In genomic region chr13:12412016-12412415, GRCm38 (mm10) we compare ENCODE assay signal across 11 mouse cellular contexts. TPM values are rescaled to one million over a fixed set of nuclear protein-coding genes. Genes with fewer than 3 reads are reported as not detected.
DNase-seq lines count a peak whose midpoint lies in the region; ATAC-seq lines count a peak whose summit lies in the region.
"Had no signal": no experiment of that assay in that cellular context is flagged by ENCODE, and none has a peak within 500 bp of the region (broad histone marks: within the 10 kb centered on the region; RNA-seq: fewer than 3 reads in every experiment).

No protein-coding gene starts in this region.

- WGBS in heart, embryonic 12.5 days: 60% methylated on average over 8 of the region's 8 CpGs
- 92% methylated on average over 8 of the region's 8 CpGs for WGBS in hindbrain, embryonic 14.5 days

- no peaks in the 10 kb centered on the region for H3K27me3 ChIP-seq in heart, embryonic 12.5 days (replicated peaks)
- H3K27me3 ChIP-seq in hindbrain, embryonic 14.5 days (ENCODE audit: control insufficient read depth, insufficient read depth, low read length): no peaks in the 10 kb centered on the region
- H3K27me3 ChIP-seq: forebrain, embryonic 15.5 days; heart, embryonic 15.5 days had no signal

- no peak for ATAC-seq in heart, embryonic 12.5 days (ENCODE audit: insufficient number of reproducible peaks, low FRiP score)
- peak; percentile 97 for ATAC-seq in common myeloid progenitor, adult 5-6 weeks (replicated peaks; ENCODE audit: low read depth, poor library complexity, severe bottlenecking)
- ATAC-seq in hindbrain, embryonic 14.5 days (ENCODE audit: low FRiP score): no peak
- ATAC-seq: forebrain, embryonic 15.5 days had no signal

- H3K4me1 ChIP-seq in heart, embryonic 12.5 days (replicated peaks): no peaks in the 10 kb centered on the region
- H3K4me1 ChIP-seq in hindbrain, embryonic 14.5 days (replicated peaks; ENCODE audit: control insufficient read depth, insufficient read depth, low read length): no peaks in the 10 kb centered on the region
- H3K4me1 ChIP-seq: forebrain, embryonic 15.5 days; heart, embryonic 15.5 days had no signal

- H3K36me3 ChIP-seq in heart, embryonic 12.5 days: peaks cover 78% of the 10 kb centered on the region
- peaks cover 92% of the 10 kb centered on the region for H3K36me3 ChIP-seq in hindbrain, embryonic 14.5 days (replicated peaks; ENCODE audit: control insufficient read depth, insufficient read depth)

- no peaks in the 10 kb centered on the region for H3K9me3 ChIP-seq in heart, embryonic 12.5 days (replicated peaks)
- no peaks in the 10 kb centered on the region for H3K9me3 ChIP-seq in hindbrain, embryonic 14.5 days (ENCODE audit: control insufficient read depth, low read length)
- H3K9me3 ChIP-seq: forebrain, embryonic 15.5 days; heart, embryonic 15.5 days had no signal

- no peak overlapping the region for H3K4me3 ChIP-seq in heart, embryonic 12.5 days
- no peak overlapping the region for H3K4me3 ChIP-seq in hindbrain, embryonic 14.5 days (replicated peaks; ENCODE audit: low read length)
- H3K4me3 ChIP-seq: forebrain, embryonic 15.5 days; heart, embryonic 15.5 days had no signal

- H3K4me2 ChIP-seq in heart, embryonic 12.5 days: no peak overlapping the region
- H3K4me2 ChIP-seq in hindbrain, embryonic 14.5 days (replicated peaks): no peak overlapping the region
- H3K4me2 ChIP-seq: forebrain, embryonic 15.5 days; heart, embryonic 15.5 days had no signal

- H3K27ac ChIP-seq in heart, embryonic 12.5 days (ENCODE audit: poor library complexity, severe bottlenecking): no peak overlapping the region
- no peak overlapping the region for H3K27ac ChIP-seq in hindbrain, embryonic 14.5 days
- H3K27ac ChIP-seq: forebrain, embryonic 15.5 days; heart, embryonic 15.5 days; stomach, postnatal 0 days had no signal

- DNase-seq in heart, adult 11 months: peak; percentile 97
- DNase-seq in 416B (ENCODE audit: low read depth): peak; percentile 97
- DNase-seq in lung, postnatal 36 days: peak; percentile 68
- DNase-seq in hindbrain, embryonic 14.5 days (ENCODE audit: low spot score): no peak
- no peak for DNase-seq in cerebellum, postnatal 36 days
- DNase-seq in gastrocnemius, adult 8-10 months (ENCODE audit: low spot score in 2 of 2): no peak

- H3K9ac ChIP-seq in heart, embryonic 12.5 days: no peak overlapping the region
- H3K9ac ChIP-seq in hindbrain, embryonic 14.5 days: no peak overlapping the region
- H3K9ac ChIP-seq: forebrain, embryonic 15.5 days; heart, embryonic 15.5 days had no signal

RNA-seq across cellular contexts. Expression of gene Heatr1, which starts 17.2 kb away (rescaled TPM):
- polyA plus RNA-seq in heart, embryonic 12.5 days (2016; fragmentation: Nextera tagmentation; extraction: Ambion mirVana): 13.1 and 16.8 TPM in 2 replicates
- total RNA-seq in common myeloid progenitor, adult 5-6 weeks (2017): 119 and 120 TPM in 2 replicates
- polyA plus RNA-seq in hindbrain, embryonic 14.5 days (2014; fragmentation: Nextera tagmentation; extraction: Ambion mirVana): 17.1 and 19.4 TPM in 2 replicates
- total RNA-seq in gastrocnemius, adult 8-10 months (2022): 10 to 100 TPM in 3 of 4 experiments, 1 to 10 TPM in 1; 9.7 to 16.3 (median 13.4) TPM

RNA-seq across cellular contexts. Expression of gene Lgals8, which starts 52.7 kb away (rescaled TPM):
- 12.8 and 12.9 TPM in 2 replicates for polyA plus RNA-seq in heart, embryonic 12.5 days (2016; fragmentation: Nextera tagmentation; extraction: Ambion mirVana)
- 53.0 and 53.8 TPM in 2 replicates for total RNA-seq in common myeloid progenitor, adult 5-6 weeks (2017)
- 24.4 and 26.3 TPM in 2 replicates for polyA plus RNA-seq in hindbrain, embryonic 14.5 days (2014; fragmentation: Nextera tagmentation; extraction: Ambion mirVana)
- total RNA-seq in gastrocnemius, adult 8-10 months (2022): 10 to 100 TPM; 24.3 to 28.3 (median 25.2) TPM

Comparison
In these comparisons a context has a peak if more than half of its experiments do, and no peak if none do; other contexts are left out.
1. DNase-seq: peak in heart, adult 11 months (single experiment), 416B (single experiment) and lung, postnatal 36 days (single experiment); none in hindbrain, embryonic 14.5 days (single experiment), cerebellum, postnatal 36 days (0 of 2) and gastrocnemius, adult 8-10 months (0 of 2).